Mouse (Mus musculus) CH12.LX (cell line): Measurements from ENCODE around the gene Ranbp9. TPM values are rescaled to one million over a fixed set of nuclear protein-coding genes. Genes with fewer than 3 reads are reported as not detected.

Experiments used
- DNase-seq: peaks from one replicate; pipeline ENCODE4 v3.0.0-alpha.2; 2013; ENCODE audit errors: extremely low read depth
- H3K27ac ChIP-seq: 2 replicates; pipeline ENCODE4 v1.5.1; 2012; ENCODE audit warnings: low read depth, mild to moderate bottlenecking, control low read depth, moderate library complexity; ENCODE audit not compliant: insufficient read depth
- H3K27me3 ChIP-seq: replicated peaks from 2 replicates; pipeline ENCODE3; 2012; ENCODE audit warnings: inconsistent platforms
- H3K36me3 ChIP-seq, 2 experiments: replicated peaks in 1 of 2; 2 replicates each; pipeline versions ENCODE3 to v1.6.1; 2012; ENCODE audit warnings: inconsistent platforms in 1 of 2, low read length in 1 of 2, mild to moderate bottlenecking in 1 of 2, mixed read lengths in 1 of 2, moderate library complexity in 1 of 2; ENCODE audit not compliant: control insufficient read depth in 1 of 2, insufficient read depth in 1 of 2
- H3K4me1 ChIP-seq, 2 experiments: 2 replicates each; pipeline ENCODE4 v1.6.1; 2012; ENCODE audit warnings: inconsistent platforms in 1 of 2, moderate library complexity in 1 of 2; ENCODE audit not compliant: insufficient read depth in 2 of 2, control insufficient read depth in 1 of 2
- H3K4me2 ChIP-seq: 2 replicates; pipeline ENCODE4 v1.6.1; 2012; ENCODE audit warnings: low read depth, mild to moderate bottlenecking, control low read depth; ENCODE audit not compliant: poor library complexity, insufficient read depth, severe bottlenecking
- H3K4me3 ChIP-seq, 3 experiments: fragments of 150-350 bp in 1 of 3; sonication (generic) in 1 of 3; replicated peaks in 1 of 3; 2 replicates each; pipeline versions ENCODE3 to v1.5.1; 2011 to 2012; ENCODE audit warnings: low read depth in 2 of 3, low read length in 2 of 3, mild to moderate bottlenecking in 2 of 3, moderate library complexity in 2 of 3, control low read depth in 1 of 3, improper control_type of control experiment in 1 of 3, inconsistent platforms in 1 of 3, mixed read lengths in 1 of 3; ENCODE audit not compliant: poor library complexity in 1 of 3
- H3K79me2 ChIP-seq: replicated peaks from 2 replicates; pipeline ENCODE4 v1.6.1; 2012; ENCODE audit warnings: mild to moderate bottlenecking, moderate library complexity; ENCODE audit not compliant: control insufficient read depth, poor library complexity, insufficient read depth, severe bottlenecking; ENCODE audit errors: extremely low read depth
- H3K9ac ChIP-seq: 2 replicates; pipeline ENCODE4 v1.6.1; 2012; ENCODE audit warnings: low read depth, mild to moderate bottlenecking, control low read depth, moderate library complexity; ENCODE audit not compliant: insufficient read depth
- H3K9me3 ChIP-seq: replicated peaks from 2 replicates; pipeline ENCODE3; 2012; ENCODE audit warnings: low read length, inconsistent platforms, mixed read lengths
- CHD1 ChIP-seq: IDR thresholded peaks from 2 replicates; pipeline ENCODE4 v1.6.1; 2012; ENCODE audit warnings: low read depth, low read length, improper control_type of control experiment, inconsistent platforms
- CHD2 ChIP-seq: IDR thresholded peaks from 2 replicates; pipeline ENCODE4 v1.6.1; 2011; ENCODE audit warnings: low read length, improper control_type of control experiment
- ELF1 ChIP-seq: IDR thresholded peaks from 2 replicates; pipeline ENCODE4 v1.6.1; 2014; ENCODE audit warnings: low read depth, mild to moderate bottlenecking, inconsistent platforms, low read length, improper control_type of control experiment
- JUN ChIP-seq: IDR thresholded peaks from 2 replicates; pipeline ENCODE4 v1.6.1; 2011; ENCODE audit warnings: low read depth, mild to moderate bottlenecking, low read length, improper control_type of control experiment, moderate library complexity; ENCODE audit not compliant: insufficient read depth
- KAT2A ChIP-seq: IDR thresholded peaks from 2 replicates; pipeline ENCODE4 v1.6.1; 2012; ENCODE audit warnings: low read length, improper control_type of control experiment, inconsistent platforms; ENCODE audit not compliant: insufficient replicate concordance
- MAZ ChIP-seq: IDR thresholded peaks from 2 replicates; pipeline ENCODE4 v1.6.1; 2012; ENCODE audit warnings: low read depth, mild to moderate bottlenecking, inconsistent platforms, low read length, improper control_type of control experiment, moderate library complexity
- MXI1 ChIP-seq: IDR thresholded peaks from 2 replicates; pipeline ENCODE4 v1.6.1; 2011; ENCODE audit warnings: mild to moderate bottlenecking, low read depth, low read length, improper control_type of control experiment
- MYC ChIP-seq: IDR thresholded peaks from 2 replicates; pipeline ENCODE4 v1.6.1; 2011; ENCODE audit warnings: low read depth, mild to moderate bottlenecking, improper control_type of control experiment, low read length
- NRF1 ChIP-seq: IDR thresholded peaks from 2 replicates; pipeline ENCODE4 v1.6.1; 2014; ENCODE audit warnings: low read depth, mild to moderate bottlenecking, inconsistent platforms, low read length, improper control_type of control experiment, moderate library complexity
- POLR2A ChIP-seq: IDR thresholded peaks from 2 replicates; pipeline ENCODE4 v1.6.1; 2011; ENCODE audit warnings: low read depth, mild to moderate bottlenecking, improper control_type of control experiment, low read length
- RCOR1 ChIP-seq: conservative IDR thresholded peaks from 2 replicates; pipeline ENCODE4 v1.6.1; 2012; ENCODE audit warnings: low read depth, mild to moderate bottlenecking, inconsistent platforms, low read length, improper control_type of control experiment
- SIN3A ChIP-seq: IDR thresholded peaks from 2 replicates; pipeline ENCODE4 v1.6.1; 2012; ENCODE audit warnings: low read length, improper control_type of control experiment, inconsistent platforms
- SMC3 ChIP-seq: IDR thresholded peaks from 2 replicates; pipeline ENCODE4 v1.6.1; 2011; ENCODE audit warnings: low read depth, low read length, improper control_type of control experiment
- TBP ChIP-seq: conservative IDR thresholded peaks from 2 replicates; pipeline ENCODE4 v1.6.1; 2011; ENCODE audit warnings: low read depth, low read length, improper control_type of control experiment
- USF2 ChIP-seq: conservative IDR thresholded peaks from 2 replicates; pipeline ENCODE4 v1.6.1; 2011; ENCODE audit warnings: low read depth, low read length, improper control_type of control experiment
- ZC3H11A ChIP-seq: IDR thresholded peaks from 2 replicates; pipeline ENCODE4 v1.6.1; 2012; ENCODE audit warnings: low read depth, mild to moderate bottlenecking, inconsistent platforms, low read length, improper control_type of control experiment
- ZKSCAN1 ChIP-seq: IDR thresholded peaks from 2 replicates; pipeline ENCODE4 v1.6.1; 2012; ENCODE audit warnings: low read depth, inconsistent platforms, low read length, improper control_type of control experiment, borderline replicate concordance
- ZNF384 ChIP-seq: IDR thresholded peaks from 2 replicates; pipeline ENCODE4 v1.6.1; 2012; ENCODE audit warnings: low read depth, low read length, improper control_type of control experiment, inconsistent platforms
- dilution Hi-C: fragments of 300-500 bp; cut with MboI; formaldehyde crosslinking; loops from 2 replicates; pipeline ENCODE4 v1.14.3; 2020; ENCODE audit warnings: low sequenced_read_pairs; ENCODE audit not compliant: extremely low pct_unique_long_range_greater_than_20kb, extremely low pct_ligation_motif_present
- in situ Hi-C: fragments of 300-500 bp; cut with MboI; formaldehyde crosslinking; loops from 3 replicates; pipeline ENCODE4 v1.14.3; 2019; ENCODE audit warnings: low sequenced_read_pairs, low pct_ligation_motif_present, low pct_unique_long_range_greater_than_20kb, mixed read lengths
- polyA plus RNA-seq: library from polyadenylated mRNA; unstranded; fragments of >175 nt; gene quantifications from 2 replicates; pipeline ENCODE4 v1.2.1, GENCODE M21; 2012; ENCODE audit warnings: low read depth; ENCODE audit not compliant: insufficient read length
- total RNA-seq, 2 experiments: library from RNA; depleted of rRNA; stranded (reverse); fragments of 300-350 nt in 1 of 2; fragments of >200 nt in 1 of 2; gene quantifications; 2 replicates each; pipeline ENCODE4 v1.2.3; 2012 to 2014

The Ranbp9 gene
- total and polyA plus RNA-seq, 3 experiments = 22.0 to 37.6 (median 31.8) TPM

DNA sequence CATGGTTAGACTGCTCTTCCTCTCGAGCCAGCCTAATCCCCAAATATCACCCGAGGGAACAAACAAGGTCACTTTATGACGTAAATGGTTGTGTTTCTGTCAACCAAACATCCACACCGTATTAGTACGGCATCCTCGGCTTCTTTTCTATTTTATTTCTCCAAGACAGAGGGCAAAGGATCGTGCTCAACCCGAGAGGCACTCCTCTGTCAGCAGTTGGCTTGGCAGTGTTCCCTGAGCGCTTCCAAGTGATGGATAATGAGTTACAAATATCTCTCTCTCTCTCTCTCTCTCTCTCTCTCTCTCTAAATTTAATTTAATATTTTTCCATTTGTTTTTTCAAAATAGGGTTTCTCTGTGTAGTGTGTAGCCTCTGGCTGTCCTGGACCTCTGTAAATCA is 118.7 kb downstream of the Ranbp9 start:
- Histone ChIP-seq H3K4me2 (no peak overlapping the region), H3K27ac (no peak overlapping the region), H3K36me3 (no peaks in the 10 kb centered on the region), H3K79me2 (no peaks in the 10 kb centered on the region), H3K9me3 (peaks cover 3% of the 10 kb centered on the region), H3K4me1 (peaks cover 0 to 8% of the 10 kb centered on the region in 2 experiments; a peak in 2 of 4 replicates), H3K27me3 (no peaks in the 10 kb centered on the region), H3K9ac (no peak overlapping the region), H3K4me3 (no peak overlapping the region)
- dilution Hi-C loops = no loop called here
- no peak for TF ChIP-seq ZNF384
- TF ChIP-seq ZC3H11A = no peak
- no peak for TF ChIP-seq MAZ
- TF ChIP-seq SMC3 = no peak
- no peak for TF ChIP-seq ZKSCAN1
- TF ChIP-seq ELF1 = no peak
- no peak for TF ChIP-seq MXI1
- TF ChIP-seq CHD1 = no peak
- no peak for TF ChIP-seq NRF1
- TF ChIP-seq CHD2 = no peak
- no peak for DNase-seq
- in situ Hi-C loops = loop anchor here (10.0 to 25.0 kb wide), 2 partner anchors 62 to 375 kb away; no protein-coding TSS in a partner anchor

DNA sequence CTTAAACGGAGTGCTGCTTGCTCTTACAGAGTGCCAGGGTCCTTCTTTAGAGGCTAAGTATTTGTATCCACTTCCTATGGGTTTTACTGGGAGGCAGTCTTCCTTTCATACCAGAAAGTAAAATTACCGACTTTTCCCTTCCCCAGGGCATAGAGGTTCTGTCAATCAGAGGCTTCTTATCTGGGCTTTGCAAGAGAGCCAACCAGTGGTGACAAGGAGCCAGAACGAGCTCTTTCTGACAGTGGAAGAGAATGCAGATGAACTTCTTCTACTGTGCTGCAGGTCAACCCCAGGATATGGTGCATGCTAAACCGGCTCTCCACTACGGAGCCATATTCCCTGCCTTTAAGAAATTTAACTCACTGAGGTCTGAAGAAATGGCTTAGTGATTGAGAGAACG is 120.5 kb downstream of the Ranbp9 start:
- TF ChIP-seq ELF1 (no peak), RCOR1 (no peak), NRF1 (no peak), MYC (no peak), CHD2 (no peak), ZC3H11A (no peak), SMC3 (no peak), KAT2A (no peak), SIN3A (no peak), POLR2A (no peak), JUN (no peak), USF2 (no peak), TBP (no peak)
- no peak overlapping the region for H3K4me3 ChIP-seq
- dilution Hi-C loops = no loop called here

More for the DNA sequence above, 120.5 kb downstream of the Ranbp9 start:
- DNase-seq = no peak
- H3K36me3 ChIP-seq = no peaks in the 10 kb centered on the region
- H3K4me2 ChIP-seq = no peak overlapping the region
- H3K27me3 ChIP-seq = no peaks in the 10 kb centered on the region
- no peak overlapping the region for H3K27ac ChIP-seq
- no peaks in the 10 kb centered on the region for H3K79me2 ChIP-seq
- peaks cover 0 to 5% of the 10 kb centered on the region in 2 experiments; a peak in 1 of 4 replicates for H3K4me1 ChIP-seq
- peaks cover 3% of the 10 kb centered on the region for H3K9me3 ChIP-seq
- H3K9ac ChIP-seq = no peak overlapping the region
- in situ Hi-C loops = loop anchor here (10.0 to 25.0 kb wide), 2 partner anchors 64 to 377 kb away; no protein-coding TSS in a partner anchor
